Mouse (Mus musculus): ENCODE data around the gene Mta1.

- TF ChIP-seq CTCF (IDR thresholded peaks at IDR 0.05; ENCODE audit: low read depth, low read length) (no peak), POLR2A (IDR thresholded peaks at IDR 0.05; ENCODE audit: borderline replicate concordance, low read depth, low read length) (no peak)
Observed at GRCm38 (mm10) chr12:113157971-113158370, 59.9 kb downstream of the Mta1 start.

Measured in bone marrow macrophage, adult 2 months (primary cell).